Mouse (Mus musculus): ENCODE data around the gene Ppt2. TPM values are rescaled to one million over a fixed set of nuclear protein-coding genes. Genes with fewer than 3 reads are reported as not detected.

The Ppt2 gene
- polyA plus RNA-seq, 1 experiment from 2014 or later = 26.4 TPM

GRCm38 (mm10) chr17:34640778-34641601, 12.7 kb upstream of the Ppt2 start:
- no peaks in the 10 kb centered on the region for H3K9me3 ChIP-seq (ENCODE audit: control insufficient read depth, low read length)
- H3K4me3 ChIP-seq (ENCODE audit: low read depth, low read length) = no peak overlapping the region
- peak overlapping the region; percentile 81 for H3K27ac ChIP-seq (replicated peaks; ENCODE audit: low read depth, low read length)
- ATAC-seq (ENCODE audit: low read depth) (peak; percentile 56), DNase-seq (ENCODE audit: low spot score) (peak; percentile 84)
- H3K36me3 ChIP-seq (ENCODE audit: control insufficient read depth, insufficient read depth, low read length) = no peaks in the 10 kb centered on the region
- H3K27me3 ChIP-seq (replicated peaks; ENCODE audit: control insufficient read depth, insufficient read depth, low read length) = no peaks in the 10 kb centered on the region
- 10% methylated on average over 11 of the region's 11 CpGs for WGBS
- peak overlapping the region; percentile 28; the same call in 1 of the 2 replicates for H3K4me2 ChIP-seq (ENCODE audit: low read depth, low read length)
- peak overlapping the region; percentile 50 for H3K9ac ChIP-seq (ENCODE audit: low read depth, low read length)
- peaks cover 21% of the 10 kb centered on the region for H3K4me1 ChIP-seq (ENCODE audit: control insufficient read depth, insufficient read depth, low read length)

GRCm38 (mm10) chr17:34639461-34640255, 11.3 kb upstream of the Ppt2 start:
- 77% methylated on average over 7 of the region's 7 CpGs for WGBS

DNA sequence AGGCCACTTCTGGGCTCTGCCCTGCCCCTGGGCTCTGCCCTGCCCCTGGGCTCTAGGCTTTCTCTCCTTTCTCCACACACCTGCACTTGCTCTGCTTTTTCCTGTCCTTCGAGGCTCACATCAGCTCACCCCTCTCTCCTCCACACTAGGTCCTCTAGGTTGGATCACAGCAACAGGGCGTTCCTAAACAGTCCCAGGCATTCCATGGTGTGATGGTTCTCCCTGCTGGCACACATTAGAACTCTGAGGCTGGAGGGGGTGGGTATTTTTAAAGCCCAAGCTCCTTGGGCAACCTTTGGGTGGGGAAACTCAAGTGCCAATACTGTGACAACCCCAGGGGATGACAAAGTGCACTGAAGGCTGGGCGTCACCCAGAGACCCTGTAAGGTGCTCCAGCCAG, 9.1 kb upstream of the Ppt2 start:
- DNase-seq (ENCODE audit: low spot score) = no peak
- H3K4me2 ChIP-seq (ENCODE audit: low read depth, low read length) = no peak overlapping the region
- H3K36me3 ChIP-seq (ENCODE audit: control insufficient read depth, insufficient read depth, low read length) = no peaks in the 10 kb centered on the region
- no peaks in the 10 kb centered on the region for H3K9me3 ChIP-seq (ENCODE audit: control insufficient read depth, low read length)
- H3K27ac ChIP-seq (replicated peaks; ENCODE audit: low read depth, low read length) = no peak overlapping the region
- WGBS = 61% methylated on average over 3 of the region's 3 CpGs
- H3K4me3 ChIP-seq (ENCODE audit: low read depth, low read length) = no peak overlapping the region
- H3K27me3 ChIP-seq (replicated peaks; ENCODE audit: control insufficient read depth, insufficient read depth, low read length) = 0 out of 2 replicates have a peak, but pooled peaks cover 5% of the 10 kb centered on the region
- ATAC-seq (ENCODE audit: low read depth) = no peak
- H3K9ac ChIP-seq (ENCODE audit: low read depth, low read length) = no peak overlapping the region; the same call in 1 of the 2 replicates
- H3K4me1 ChIP-seq (ENCODE audit: control insufficient read depth, insufficient read depth, low read length) = peaks cover 12% of the 10 kb centered on the region; the same call in 1 of the 2 replicates

More at GRCm38 (mm10) chr17:34639461-34640255, 11.3 kb upstream of the Ppt2 start:
- Histone ChIP-seq H3K4me3 (ENCODE audit: low read depth, low read length) (no peak overlapping the region), H3K4me1 (ENCODE audit: control insufficient read depth, insufficient read depth, low read length) (peaks cover 14% of the 10 kb centered on the region; the same call in 1 of the 2 replicates), H3K27ac (replicated peaks; ENCODE audit: low read depth, low read length) (no peak overlapping the region), H3K9me3 (ENCODE audit: control insufficient read depth, low read length) (no peaks in the 10 kb centered on the region), H3K27me3 (replicated peaks; ENCODE audit: control insufficient read depth, insufficient read depth, low read length) (no peaks in the 10 kb centered on the region), H3K9ac (ENCODE audit: low read depth, low read length) (no peak overlapping the region), H3K4me2 (ENCODE audit: low read depth, low read length) (no peak overlapping the region), H3K36me3 (ENCODE audit: control insufficient read depth, insufficient read depth, low read length) (no peaks in the 10 kb centered on the region)
- DNase-seq (ENCODE audit: low spot score) (no peak), ATAC-seq (ENCODE audit: low read depth) (no peak)

DNA sequence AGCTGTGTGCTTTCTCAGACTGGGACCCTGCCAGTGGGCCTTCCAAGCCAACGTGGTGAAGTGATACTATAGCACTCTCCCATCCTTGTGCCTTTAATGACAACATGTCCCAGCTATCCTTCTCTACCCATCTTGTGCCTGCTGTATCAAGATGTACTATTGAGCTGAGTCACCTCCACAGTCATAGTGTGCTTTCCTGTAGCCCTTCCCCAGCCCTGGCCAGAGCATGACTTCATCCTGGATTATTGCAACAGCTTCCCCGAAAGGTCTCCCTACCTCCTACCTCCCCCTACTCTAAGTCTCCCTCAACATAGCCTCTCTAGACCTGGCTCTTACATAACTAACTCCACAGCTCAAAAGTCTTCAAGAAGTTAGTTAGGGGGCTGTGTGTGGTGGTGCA, 7.4 kb upstream of the Ppt2 start:
- DNase-seq (ENCODE audit: low spot score) = no peak
- H3K27ac ChIP-seq (replicated peaks; ENCODE audit: low read depth, low read length) = no peak overlapping the region
- no peak overlapping the region for H3K4me2 ChIP-seq (ENCODE audit: low read depth, low read length)

GRCm38 (mm10) chr17:34632261-34632691, 4.0 kb upstream of the Ppt2 start:
- ATAC-seq (ENCODE audit: low read depth) (peak; percentile 56), DNase-seq (ENCODE audit: low spot score) (peak; percentile 83)
- Histone ChIP-seq H3K4me2 (ENCODE audit: low read depth, low read length) (peak overlapping the region; percentile 73), H3K4me3 (ENCODE audit: low read depth, low read length) (peak overlapping the region; percentile 38), H3K27ac (replicated peaks; ENCODE audit: low read depth, low read length) (no peak overlapping the region), H3K27me3 (replicated peaks; ENCODE audit: control insufficient read depth, insufficient read depth, low read length) (peaks cover 33% of the 10 kb centered on the region), H3K9me3 (ENCODE audit: control insufficient read depth, low read length) (no peaks in the 10 kb centered on the region), H3K9ac (ENCODE audit: low read depth, low read length) (peak overlapping the region; percentile 54), H3K36me3 (ENCODE audit: control insufficient read depth, insufficient read depth, low read length) (no peaks in the 10 kb centered on the region), H3K4me1 (ENCODE audit: control insufficient read depth, insufficient read depth, low read length) (peaks cover 34% of the 10 kb centered on the region)
- WGBS = 2% methylated on average over 23 of the region's 26 CpGs

More for the DNA sequence above, 7.4 kb upstream of the Ppt2 start:
- Histone ChIP-seq H3K4me3 (ENCODE audit: low read depth, low read length) (no peak overlapping the region), H3K27me3 (replicated peaks; ENCODE audit: control insufficient read depth, insufficient read depth, low read length) (peaks cover 21% of the 10 kb centered on the region), H3K9ac (ENCODE audit: low read depth, low read length) (no peak overlapping the region), H3K4me1 (ENCODE audit: control insufficient read depth, insufficient read depth, low read length) (peaks cover 17% of the 10 kb centered on the region), H3K9me3 (ENCODE audit: control insufficient read depth, low read length) (no peaks in the 10 kb centered on the region), H3K36me3 (ENCODE audit: control insufficient read depth, insufficient read depth, low read length) (no peaks in the 10 kb centered on the region)
- 62% methylated on average over 2 of the region's 2 CpGs for WGBS
- ATAC-seq (ENCODE audit: low read depth) = no peak

DNA sequence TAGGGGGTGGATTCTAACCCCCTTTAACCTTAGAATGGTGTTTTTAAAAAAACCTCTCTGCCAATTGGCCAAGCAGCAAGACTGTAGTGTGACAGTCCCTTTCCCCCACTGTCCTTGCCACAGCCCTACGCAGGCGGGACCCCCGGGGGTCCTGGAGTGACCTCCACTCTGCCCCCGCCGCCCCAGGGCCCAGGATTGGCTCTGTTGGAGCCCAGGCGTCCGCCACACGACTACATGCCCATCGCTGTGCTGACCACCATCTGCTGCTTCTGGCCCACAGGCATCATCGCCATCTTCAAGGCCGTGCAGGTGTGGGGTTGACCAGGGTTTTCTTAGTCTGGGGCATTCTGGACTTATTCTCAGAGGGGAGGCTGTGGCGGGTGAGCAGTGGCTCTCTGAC, 3.3 kb upstream of the Ppt2 start:
- H3K36me3 ChIP-seq (ENCODE audit: control insufficient read depth, insufficient read depth, low read length) = no peaks in the 10 kb centered on the region
- H3K9ac ChIP-seq (ENCODE audit: low read depth, low read length) = peak overlapping the region; percentile 54
- ATAC-seq (ENCODE audit: low read depth) (no peak), DNase-seq (ENCODE audit: low spot score) (no peak)
- peaks cover 34% of the 10 kb centered on the region for H3K4me1 ChIP-seq (ENCODE audit: control insufficient read depth, insufficient read depth, low read length)
- H3K27ac ChIP-seq (replicated peaks; ENCODE audit: low read depth, low read length) = no peak overlapping the region
- 9% methylated on average over 12 of the region's 12 CpGs for WGBS
- H3K9me3 ChIP-seq (ENCODE audit: control insufficient read depth, low read length) = no peaks in the 10 kb centered on the region
- peaks cover 33% of the 10 kb centered on the region for H3K27me3 ChIP-seq (replicated peaks; ENCODE audit: control insufficient read depth, insufficient read depth, low read length)
- peak overlapping the region; percentile 73 for H3K4me2 ChIP-seq (ENCODE audit: low read depth, low read length)
- H3K4me3 ChIP-seq (ENCODE audit: low read depth, low read length) = peak overlapping the region; percentile 38

DNA sequence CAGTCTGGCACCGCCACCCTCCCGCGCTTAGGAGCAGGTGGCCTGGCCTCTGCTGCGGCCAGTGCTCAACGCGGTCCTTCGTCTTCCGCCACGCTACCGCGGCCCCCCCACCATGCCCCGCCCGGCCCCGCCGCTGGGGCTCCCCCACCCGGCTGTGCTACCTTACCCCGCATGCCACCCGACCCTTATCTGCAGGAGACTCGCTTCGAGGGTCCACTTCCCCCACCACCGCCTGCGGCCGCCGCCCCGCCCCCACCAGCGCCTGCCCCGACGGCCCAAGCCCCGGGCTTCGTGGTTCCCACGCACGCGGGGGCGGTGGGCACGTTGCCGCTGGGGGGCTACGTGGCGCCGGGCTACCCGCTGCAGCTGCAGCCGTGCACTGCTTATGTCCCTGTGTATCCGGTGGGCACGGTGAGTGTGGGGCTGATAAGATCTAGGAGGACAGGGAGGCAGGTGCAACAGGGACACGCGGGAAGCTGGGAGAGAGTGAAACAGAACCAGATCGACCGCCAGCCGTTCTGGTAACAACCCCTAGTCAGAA, 2.5 kb upstream of the Ppt2 start:
- ATAC-seq (ENCODE audit: low read depth) = no peak
- Histone ChIP-seq H3K27ac (replicated peaks; ENCODE audit: low read depth, low read length) (no peak overlapping the region), H3K9ac (ENCODE audit: low read depth, low read length) (peak overlapping the region; percentile 25), H3K4me3 (ENCODE audit: low read depth, low read length) (peak overlapping the region; percentile 60), H3K4me1 (ENCODE audit: control insufficient read depth, insufficient read depth, low read length) (peaks cover 40% of the 10 kb centered on the region), H3K4me2 (ENCODE audit: low read depth, low read length) (peak overlapping the region; percentile 80), H3K36me3 (ENCODE audit: control insufficient read depth, insufficient read depth, low read length) (no peaks in the 10 kb centered on the region), H3K27me3 (replicated peaks; ENCODE audit: control insufficient read depth, insufficient read depth, low read length) (peaks cover 33% of the 10 kb centered on the region), H3K9me3 (ENCODE audit: control insufficient read depth, low read length) (no peaks in the 10 kb centered on the region)
- 2% methylated on average over 37 of the region's 48 CpGs for WGBS
- DNase-seq (ENCODE audit: low spot score) = no peak

- peak overlapping the region; percentile 34 for H3K9ac ChIP-seq (ENCODE audit: low read depth, low read length)
- peaks cover 40% of the 10 kb centered on the region for H3K4me1 ChIP-seq (ENCODE audit: control insufficient read depth, insufficient read depth, low read length)
- peak overlapping the region; percentile 80 for H3K4me2 ChIP-seq (ENCODE audit: low read depth, low read length)
- H3K9me3 ChIP-seq (ENCODE audit: control insufficient read depth, low read length) = no peaks in the 10 kb centered on the region
- no peak for ATAC-seq (ENCODE audit: low read depth)
- DNase-seq (ENCODE audit: low spot score) = no peak
- H3K27ac ChIP-seq (replicated peaks; ENCODE audit: low read depth, low read length) = no peak overlapping the region
- peaks cover 33% of the 10 kb centered on the region for H3K27me3 ChIP-seq (replicated peaks; ENCODE audit: control insufficient read depth, insufficient read depth, low read length)
- peak overlapping the region; percentile 60 for H3K4me3 ChIP-seq (ENCODE audit: low read depth, low read length)
- 0 out of 2 replicates have a peak, but pooled peaks cover 7% of the 10 kb centered on the region for H3K36me3 ChIP-seq (ENCODE audit: control insufficient read depth, insufficient read depth, low read length)
- 20% methylated on average over 12 of the region's 12 CpGs for WGBS
Measured at GRCm38 (mm10) chr17:34629796-34630603, 1.7 kb upstream of the Ppt2 start.

All from embryonic facial prominence, embryonic 14.5 days (tissue).